Mouse (Mus musculus): Measurements from ENCODE around the gene Gpr85. TPM values are rescaled to one million over a fixed set of nuclear protein-coding genes. Genes with fewer than 3 reads are reported as not detected.
A peak's percentile ranks its signal among the peaks of the same experiment; 100 is the strongest.
"Not testable (repeated sequence)": the region's sequence is repeated elsewhere in the genome, so short reads cannot be mapped to it uniquely, and the experiment has no call there.

Gpr85 gene
- polyA plus RNA-seq, 1 experiment from 2014 or later, result 2.0 TPM

DNA sequence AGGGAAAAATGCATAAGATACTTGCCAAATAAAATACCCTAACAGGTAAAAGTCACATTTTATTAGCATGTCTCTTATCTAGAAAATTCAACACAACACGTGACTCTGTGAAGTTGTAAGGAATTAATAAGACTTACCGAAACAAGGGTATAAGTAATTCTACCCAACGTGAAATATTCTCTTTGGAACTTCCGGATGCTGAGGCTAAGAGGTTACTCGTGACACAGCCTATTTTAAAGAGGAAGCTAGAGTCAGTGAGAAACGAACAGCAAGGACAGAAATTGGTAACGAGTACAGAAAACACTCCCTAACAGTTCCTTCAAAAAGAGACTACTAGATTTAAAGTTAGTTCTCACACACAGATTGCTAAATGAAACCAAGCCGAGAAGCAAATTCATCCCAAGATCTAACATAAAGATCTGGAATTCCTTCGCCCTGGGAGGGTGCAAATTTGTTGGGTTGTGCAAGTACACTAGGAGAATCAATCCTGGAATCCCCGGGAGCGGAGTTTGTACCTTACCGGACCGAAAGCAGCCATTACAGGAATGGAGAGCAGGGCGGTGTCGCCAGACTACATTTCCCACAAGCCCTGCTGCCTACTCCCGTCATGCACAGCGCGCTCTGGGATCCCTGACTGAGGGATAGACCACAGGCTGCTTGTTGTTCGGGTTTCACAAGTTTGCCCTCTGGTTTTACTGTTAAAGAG is 31.3 kb upstream of the Gpr85 start, which contains the start of gene 2610001J05Rik:
Gene 2610001J05Rik (minus strand): TSS at position 600 of the 706 bp plus-strand sequence.
- Histone ChIP-seq H3K27me3 (ENCODE audit: control insufficient read depth, insufficient read depth, low read length) (no peaks in the 10 kb centered on the region), H3K9ac (ENCODE audit: low read length) (peak within 1 kb of the TSS; percentile 65), H3K4me1 (replicated peaks; ENCODE audit: control insufficient read depth, insufficient read depth) (no peaks in the 10 kb centered on the region; the same call in 1 of the 2 replicates), H3K36me3 (ENCODE audit: control insufficient read depth, insufficient read depth, low read length) (no peaks in the 10 kb centered on the region), H3K27ac (replicated peaks) (peak within 1 kb of the TSS; percentile 85), H3K4me2 (replicated peaks; ENCODE audit: low read depth) (peak within 1 kb of the TSS; percentile 57), H3K4me3 (ENCODE audit: low read depth, low read length) (peak within 1 kb of the TSS; percentile 63), H3K9me3 (ENCODE audit: control insufficient read depth, low read length) (no peaks in the 10 kb centered on the region)
- peak; percentile 92 for DNase-seq (ENCODE audit: low spot score)
- TF ChIP-seq CTCF (IDR thresholded peaks at IDR 0.05; ENCODE audit: low read depth), result no peak; the same call in 1 of the 2 replicates
- TF ChIP-seq EP300 (optimal IDR thresholded peaks at IDR 0.05), result no peak
- peak; percentile 100 for ATAC-seq (ENCODE audit: low FRiP score, low TSS enrichment)
- under 1% methylated on average over 19 of the region's 19 CpGs for WGBS

- Histone ChIP-seq H3K9ac (ENCODE audit: low read length) (peak overlapping the region; percentile 41; the same call in 1 of the 2 replicates), H3K36me3 (ENCODE audit: control insufficient read depth, insufficient read depth, low read length) (no peaks in the 10 kb centered on the region), H3K4me3 (ENCODE audit: low read depth, low read length) (peak overlapping the region; percentile 63), H3K9me3 (ENCODE audit: control insufficient read depth, low read length) (no peaks in the 10 kb centered on the region), H3K27ac (replicated peaks) (peak overlapping the region; percentile 53), H3K27me3 (ENCODE audit: control insufficient read depth, insufficient read depth, low read length) (no peaks in the 10 kb centered on the region), H3K4me1 (replicated peaks; ENCODE audit: control insufficient read depth, insufficient read depth) (no peaks in the 10 kb centered on the region; the same call in 1 of the 2 replicates), H3K4me2 (replicated peaks; ENCODE audit: low read depth) (peak overlapping the region; percentile 57)
- no peak for ATAC-seq (ENCODE audit: low FRiP score, low TSS enrichment)
- TF ChIP-seq EP300 (optimal IDR thresholded peaks at IDR 0.05) (no peak), CTCF (IDR thresholded peaks at IDR 0.05; ENCODE audit: low read depth) (no peak)
- no peak for DNase-seq (ENCODE audit: low spot score)
- 28% methylated on average over 12 of the region's 12 CpGs for WGBS
Measured at GRCm38 (mm10) chr6:13870289-13870741, 30.6 kb upstream of the Gpr85 start.

GRCm38 (mm10) chr6:13860596-13860995 is 20.9 kb upstream of the Gpr85 start:
- no peak overlapping the region for H3K4me3 ChIP-seq (ENCODE audit: low read depth, low read length)
- H3K27ac ChIP-seq (replicated peaks), result no peak overlapping the region
- H3K36me3 ChIP-seq (ENCODE audit: control insufficient read depth, insufficient read depth, low read length), result no peaks in the 10 kb centered on the region
- H3K9me3 ChIP-seq (ENCODE audit: control insufficient read depth, low read length), result no peaks in the 10 kb centered on the region
- ATAC-seq (ENCODE audit: low FRiP score, low TSS enrichment) (no peak), DNase-seq (ENCODE audit: low spot score) (no peak)
- no peak overlapping the region for H3K4me2 ChIP-seq (replicated peaks; ENCODE audit: low read depth)
- 86% methylated on average over 1 of the region's 1 CpGs for WGBS
- no peaks in the 10 kb centered on the region for H3K4me1 ChIP-seq (replicated peaks; ENCODE audit: control insufficient read depth, insufficient read depth)
- H3K27me3 ChIP-seq (ENCODE audit: control insufficient read depth, insufficient read depth, low read length), result no peaks in the 10 kb centered on the region
- TF ChIP-seq EP300 (optimal IDR thresholded peaks at IDR 0.05), result no peak
- no peak for TF ChIP-seq CTCF (IDR thresholded peaks at IDR 0.05; ENCODE audit: low read depth)
- H3K9ac ChIP-seq (ENCODE audit: low read length), result no peak overlapping the region

DNA sequence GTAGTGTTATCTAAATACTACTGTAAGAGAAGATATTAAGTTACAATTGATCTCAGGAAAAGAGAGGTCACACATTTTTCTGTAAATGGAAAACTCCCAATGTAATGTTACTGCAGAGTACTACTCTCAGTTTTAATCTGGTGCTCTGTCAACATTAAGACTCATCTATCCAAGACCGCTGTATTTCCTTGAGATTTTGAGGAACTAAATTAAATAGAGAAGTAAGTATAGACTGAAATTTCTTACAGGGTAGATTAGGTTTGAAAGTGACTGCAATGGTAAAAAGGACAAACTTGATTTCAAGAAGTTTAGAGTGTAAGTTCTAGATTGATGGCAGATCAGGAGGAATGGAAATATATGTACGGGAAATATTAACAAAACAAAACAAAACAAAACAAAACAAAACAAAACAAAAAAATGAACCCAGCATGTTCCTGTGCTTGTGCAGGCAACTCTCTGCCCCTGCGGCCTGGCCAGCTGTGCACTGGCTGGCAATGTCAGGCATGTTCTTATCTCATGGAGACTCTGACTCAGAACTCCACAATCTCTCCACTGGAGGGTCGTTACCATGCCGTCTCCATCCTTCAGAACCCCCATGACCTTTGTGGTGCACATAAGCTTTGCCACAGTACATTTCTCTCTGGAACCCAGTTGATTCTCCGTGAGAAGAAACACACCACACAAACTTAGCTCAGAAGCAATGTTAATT is 20.3 kb upstream of the Gpr85 start:
- Histone ChIP-seq H3K36me3 (ENCODE audit: control insufficient read depth, insufficient read depth, low read length) (no peaks in the 10 kb centered on the region), H3K9ac (ENCODE audit: low read length) (no peak overlapping the region), H3K27me3 (ENCODE audit: control insufficient read depth, insufficient read depth, low read length) (no peaks in the 10 kb centered on the region), H3K27ac (replicated peaks) (no peak overlapping the region), H3K4me2 (replicated peaks; ENCODE audit: low read depth) (no peak overlapping the region), H3K9me3 (ENCODE audit: control insufficient read depth, low read length) (no peaks in the 10 kb centered on the region), H3K4me1 (replicated peaks; ENCODE audit: control insufficient read depth, insufficient read depth) (no peaks in the 10 kb centered on the region), H3K4me3 (ENCODE audit: low read depth, low read length) (no peak overlapping the region)
- DNase-seq (ENCODE audit: low spot score) (no peak), ATAC-seq (ENCODE audit: low FRiP score, low TSS enrichment) (no peak)
- WGBS, result 73% methylated on average over 6 of the region's 6 CpGs
- TF ChIP-seq EP300 (optimal IDR thresholded peaks at IDR 0.05) (no peak), CTCF (IDR thresholded peaks at IDR 0.05; ENCODE audit: low read depth) (no peak)

DNA sequence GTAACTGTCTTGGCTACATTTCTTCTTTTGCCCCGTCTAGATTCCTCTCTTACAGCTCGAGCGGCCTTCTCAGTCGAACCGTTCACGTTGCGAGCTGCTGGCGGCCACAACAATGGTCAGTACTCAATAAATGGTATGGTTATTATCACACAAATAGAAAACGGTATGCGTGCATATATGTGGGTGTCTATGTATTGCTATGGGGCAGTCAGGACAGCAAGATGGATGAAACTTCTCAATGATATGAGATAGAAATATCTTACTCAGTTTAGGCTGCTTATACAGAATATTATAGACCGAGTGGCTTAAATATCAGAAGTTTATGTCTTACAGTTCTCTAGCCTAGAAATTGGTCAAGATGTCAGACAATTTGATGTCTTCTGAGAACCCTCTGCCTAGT is 14.5 kb upstream of the Gpr85 start:
- Histone ChIP-seq H3K4me3 (ENCODE audit: low read depth, low read length) (no peak overlapping the region), H3K9me3 (ENCODE audit: control insufficient read depth, low read length) (no peaks in the 10 kb centered on the region), H3K27me3 (ENCODE audit: control insufficient read depth, insufficient read depth, low read length) (no peaks in the 10 kb centered on the region), H3K4me1 (replicated peaks; ENCODE audit: control insufficient read depth, insufficient read depth) (no peaks in the 10 kb centered on the region), H3K4me2 (replicated peaks; ENCODE audit: low read depth) (no peak overlapping the region), H3K9ac (ENCODE audit: low read length) (no peak overlapping the region), H3K36me3 (ENCODE audit: control insufficient read depth, insufficient read depth, low read length) (no peaks in the 10 kb centered on the region), H3K27ac (replicated peaks) (no peak overlapping the region)
- TF ChIP-seq CTCF (IDR thresholded peaks at IDR 0.05; ENCODE audit: low read depth), result no peak
- no peak for TF ChIP-seq EP300 (optimal IDR thresholded peaks at IDR 0.05)
- 37% methylated on average over 10 of the region's 11 CpGs for WGBS
- ATAC-seq (ENCODE audit: low FRiP score, low TSS enrichment) (no peak), DNase-seq (ENCODE audit: low spot score) (no peak)

GRCm38 (mm10) chr6:13853244-13853643 is 13.5 kb upstream of the Gpr85 start:
- Histone ChIP-seq H3K27ac (replicated peaks) (no peak overlapping the region), H3K4me2 (replicated peaks; ENCODE audit: low read depth) (no peak overlapping the region), H3K36me3 (ENCODE audit: control insufficient read depth, insufficient read depth, low read length) (no peaks in the 10 kb centered on the region), H3K27me3 (ENCODE audit: control insufficient read depth, insufficient read depth, low read length) (no peaks in the 10 kb centered on the region), H3K9me3 (ENCODE audit: control insufficient read depth, low read length) (no peaks in the 10 kb centered on the region), H3K4me1 (replicated peaks; ENCODE audit: control insufficient read depth, insufficient read depth) (no peaks in the 10 kb centered on the region), H3K9ac (ENCODE audit: low read length) (no peak overlapping the region), H3K4me3 (ENCODE audit: low read depth, low read length) (no peak overlapping the region)
- no peak for DNase-seq (ENCODE audit: low spot score)
- ATAC-seq (ENCODE audit: low FRiP score, low TSS enrichment), result no peak
- 79% methylated on average over 4 of the region's 4 CpGs for WGBS
- TF ChIP-seq EP300 (optimal IDR thresholded peaks at IDR 0.05) (no peak), CTCF (IDR thresholded peaks at IDR 0.05; ENCODE audit: low read depth) (no peak)

DNA sequence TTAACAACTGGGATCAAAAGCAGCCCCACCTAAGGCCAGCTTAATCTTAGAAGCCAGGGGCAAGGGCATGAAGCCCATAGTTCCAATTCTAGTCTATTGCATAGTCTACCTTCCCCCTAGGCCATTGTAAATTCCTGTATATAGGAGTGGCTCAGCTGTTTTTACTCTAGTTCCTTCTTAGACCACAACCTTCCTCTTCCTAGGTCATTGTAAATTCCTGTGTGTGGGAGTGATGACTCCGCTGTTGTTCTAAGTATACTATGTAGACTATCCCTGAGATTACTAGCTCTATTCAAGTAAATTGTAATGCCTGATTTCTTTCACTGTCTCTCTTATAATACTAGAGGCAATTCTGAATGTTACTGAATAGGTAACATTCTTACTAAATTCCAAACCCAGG is 6.3 kb upstream of the Gpr85 start:
- not testable (repeated sequence) for ATAC-seq (ENCODE audit: low FRiP score, low TSS enrichment); H3K36me3 ChIP-seq (ENCODE audit: control insufficient read depth, insufficient read depth, low read length)
- WGBS, result 93% methylated on average over 1 of the region's 1 CpGs

More for the DNA sequence above, 6.3 kb upstream of the Gpr85 start:
- H3K4me2 ChIP-seq (replicated peaks; ENCODE audit: low read depth); H3K4me3 ChIP-seq (ENCODE audit: low read depth, low read length); H3K27ac ChIP-seq (replicated peaks); H3K9me3 ChIP-seq (ENCODE audit: control insufficient read depth, low read length); DNase-seq (ENCODE audit: low spot score); H3K9ac ChIP-seq (ENCODE audit: low read length); H3K4me1 ChIP-seq (replicated peaks; ENCODE audit: control insufficient read depth, insufficient read depth); H3K27me3 ChIP-seq (ENCODE audit: control insufficient read depth, insufficient read depth, low read length): not testable (repeated sequence)

Data from stomach, postnatal 0 days (tissue).